Mouse (Mus musculus) stomach, embryonic 14.5 days (tissue): ENCODE results near the gene Fntb. TPM values are rescaled to one million over a fixed set of nuclear protein-coding genes. Genes with fewer than 3 reads are reported as not detected.

ENCODE experiments used
- ATAC-seq: fragments of 200-750 bp; cut with Nextera tagmentation; 2 replicates; pipeline ENCODE4 v1.8.0; 2017; ENCODE audit warnings: low read depth, moderate TSS enrichment; ENCODE audit not compliant: insufficient number of reproducible peaks, insufficient read depth, low FRiP score
- H3K27ac ChIP-seq: fragments of 300-500 bp; sonication (generic); 2 replicates; pipeline ENCODE4 v1.5.1; 2014; ENCODE audit warnings: mild to moderate bottlenecking, low read length, moderate library complexity, mixed read lengths
- H3K27me3 ChIP-seq: fragments of 300-500 bp; sonication (generic); 2 replicates; pipeline ENCODE4 v1.6.1; 2014; ENCODE audit warnings: low read length, control low read depth, mixed read lengths; ENCODE audit not compliant: control insufficient read depth, insufficient read depth
- H3K36me3 ChIP-seq: fragments of 300-500 bp; sonication (generic); 2 replicates; pipeline ENCODE4 v1.6.1; 2014; ENCODE audit warnings: mild to moderate bottlenecking, control low read depth, low read length, moderate library complexity, mixed read lengths; ENCODE audit not compliant: control insufficient read depth, insufficient read depth
- H3K4me1 ChIP-seq: fragments of 300-500 bp; sonication (generic); 2 replicates; pipeline ENCODE4 v1.6.1; 2014; ENCODE audit warnings: low read length, control low read depth, mixed read lengths; ENCODE audit not compliant: control insufficient read depth, insufficient read depth
- H3K4me2 ChIP-seq: fragments of 300-500 bp; sonication (generic); replicated peaks from 2 replicates; pipeline ENCODE4 v1.6.1; 2014; ENCODE audit warnings: low read depth, low read length, control low read depth
- H3K4me3 ChIP-seq: fragments of 300-500 bp; sonication (generic); 2 replicates; pipeline ENCODE4 v1.5.1; 2014; ENCODE audit warnings: low read depth, low read length, control low read depth
- H3K9ac ChIP-seq: fragments of 300-500 bp; sonication (generic); replicated peaks from 2 replicates; pipeline ENCODE4 v1.6.1; 2014; ENCODE audit warnings: low read depth, mild to moderate bottlenecking, control low read depth, low read length, moderate library complexity, mixed read lengths
- H3K9me3 ChIP-seq: fragments of 300-500 bp; sonication (generic); 2 replicates; pipeline ENCODE4 v1.6.1; 2016; ENCODE audit warnings: low read depth, low read length, control low read depth; ENCODE audit not compliant: control insufficient read depth
- WGBS: fragments of 180-500 bp; shearing (Covaris S2); extraction: QIAGEN DNeasy Blood & Tissue Kit; methylation state at CpG from one replicate; pipeline ENCODE4 v1.1.7; 2014; 5-methylcytosine and 5-hydroxymethylcytosine counted together
- polyA plus RNA-seq: library from polyadenylated mRNA; unstranded; fragments of >200 nt; fragmentation: Nextera tagmentation; extraction: Ambion mirVana; gene quantifications from 2 replicates; pipeline ENCODE4 v1.2.1, GENCODE M21; 2014

Gene Fntb
- polyA plus RNA-seq, 1 experiment from 2014 or later: 44.8 TPM

DNA sequence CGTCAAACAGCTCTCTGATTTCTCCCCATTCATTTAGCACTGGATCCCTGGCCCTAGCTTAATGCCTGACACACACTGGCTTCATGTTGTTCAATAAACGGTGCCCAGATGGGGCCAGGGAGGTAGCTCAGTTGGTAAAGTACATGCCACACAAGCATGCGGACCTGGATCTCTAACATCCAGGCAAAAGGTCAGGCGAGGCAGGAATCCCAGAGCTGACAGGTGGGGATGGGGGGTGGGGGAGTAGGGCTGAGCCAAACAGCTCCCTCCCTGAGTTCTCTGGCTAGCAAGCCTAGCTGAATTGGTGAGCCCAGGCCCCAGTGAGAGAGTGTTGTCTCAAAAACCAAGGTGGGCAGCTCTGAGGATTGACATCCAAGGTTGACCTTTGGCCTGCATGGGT, 51.8 kb downstream of the Fntb start:
- no peak for ATAC-seq
- no peaks in the 10 kb centered on the region for H3K27me3 ChIP-seq
- H3K4me1 ChIP-seq: peaks cover 18% of the 10 kb centered on the region
- no peaks in the 10 kb centered on the region for H3K36me3 ChIP-seq
- 44% methylated on average over 4 of the region's 4 CpGs for WGBS
- H3K9ac ChIP-seq: no peak overlapping the region
- H3K4me3 ChIP-seq: no peak overlapping the region
- no peak overlapping the region for H3K4me2 ChIP-seq
- H3K9me3 ChIP-seq: no peaks in the 10 kb centered on the region
- H3K27ac ChIP-seq: no peak overlapping the region

GRCm38 (mm10) chr12:76818120-76818519, 52.7 kb downstream of the Fntb start:
- no peaks in the 10 kb centered on the region for H3K9me3 ChIP-seq

GRCm38 (mm10) chr12:76818908-76819307, 53.5 kb downstream of the Fntb start:
- no peak overlapping the region for H3K4me2 ChIP-seq
- H3K4me1 ChIP-seq: peaks cover 20% of the 10 kb centered on the region
- H3K4me3 ChIP-seq: no peak overlapping the region
- no peaks in the 10 kb centered on the region for H3K9me3 ChIP-seq
- H3K27ac ChIP-seq: peak overlapping the region; percentile 66; the same call in 1 of the 2 replicates
- 86% methylated on average over 9 of the region's 9 CpGs for WGBS
- H3K36me3 ChIP-seq: no peaks in the 10 kb centered on the region
- no peak for ATAC-seq
- H3K9ac ChIP-seq: no peak overlapping the region
- H3K27me3 ChIP-seq: no peaks in the 10 kb centered on the region

More at GRCm38 (mm10) chr12:76818120-76818519, 52.7 kb downstream of the Fntb start:
- 52% methylated on average over 4 of the region's 4 CpGs for WGBS
- Histone ChIP-seq H3K4me3 (no peak overlapping the region), H3K9ac (no peak overlapping the region), H3K27ac (peak overlapping the region; percentile 66; the same call in 1 of the 2 replicates), H3K4me2 (no peak overlapping the region), H3K27me3 (no peaks in the 10 kb centered on the region), H3K4me1 (peaks cover 20% of the 10 kb centered on the region), H3K36me3 (no peaks in the 10 kb centered on the region)
- peak; percentile 83 for ATAC-seq

- no peak for ATAC-seq
- Histone ChIP-seq H3K27me3 (no peaks in the 10 kb centered on the region), H3K9me3 (no peaks in the 10 kb centered on the region), H3K4me2 (no peak overlapping the region), H3K4me3 (no peak overlapping the region), H3K4me1 (peaks cover 20% of the 10 kb centered on the region), H3K27ac (no peak overlapping the region), H3K36me3 (no peaks in the 10 kb centered on the region), H3K9ac (no peak overlapping the region)
- 57% methylated on average over 6 of the region's 6 CpGs for WGBS
These were observed 54.4 kb downstream of the Fntb start for GRCm38 (mm10) chr12:76819816-76820215.

DNA sequence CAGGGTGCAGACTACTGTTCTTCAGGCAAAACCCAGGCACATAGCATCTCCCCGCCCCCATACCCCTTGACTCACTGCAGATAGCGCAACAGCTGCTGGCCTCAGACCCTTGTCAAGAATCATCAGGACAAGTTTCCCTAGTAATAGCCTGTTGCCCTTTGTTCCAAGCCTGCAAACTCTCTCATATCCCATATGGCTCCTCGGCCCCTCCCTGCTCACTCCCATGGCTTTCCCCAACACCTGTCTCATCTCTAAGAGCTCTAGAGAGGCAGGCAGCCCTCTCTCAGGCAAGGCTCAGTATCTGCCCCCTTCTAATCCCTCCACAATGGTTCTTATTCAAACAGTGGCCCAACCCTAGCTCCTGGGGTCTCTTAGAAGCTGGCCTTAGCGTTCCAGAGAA, 55.2 kb downstream of the Fntb start:
- Histone ChIP-seq H3K9me3 (no peaks in the 10 kb centered on the region), H3K9ac (no peak overlapping the region), H3K4me1 (peaks cover 20% of the 10 kb centered on the region), H3K4me2 (peak overlapping the region; percentile 84), H3K4me3 (peak overlapping the region; percentile 66; the same call in 1 of the 2 replicates), H3K27ac (peak overlapping the region; percentile 66), H3K36me3 (no peaks in the 10 kb centered on the region), H3K27me3 (no peaks in the 10 kb centered on the region)
- WGBS: 35% methylated on average over 4 of the region's 4 CpGs
- 0 out of 2 replicates have a peak, but pooled peaks have one; percentile 10 for ATAC-seq

DNA sequence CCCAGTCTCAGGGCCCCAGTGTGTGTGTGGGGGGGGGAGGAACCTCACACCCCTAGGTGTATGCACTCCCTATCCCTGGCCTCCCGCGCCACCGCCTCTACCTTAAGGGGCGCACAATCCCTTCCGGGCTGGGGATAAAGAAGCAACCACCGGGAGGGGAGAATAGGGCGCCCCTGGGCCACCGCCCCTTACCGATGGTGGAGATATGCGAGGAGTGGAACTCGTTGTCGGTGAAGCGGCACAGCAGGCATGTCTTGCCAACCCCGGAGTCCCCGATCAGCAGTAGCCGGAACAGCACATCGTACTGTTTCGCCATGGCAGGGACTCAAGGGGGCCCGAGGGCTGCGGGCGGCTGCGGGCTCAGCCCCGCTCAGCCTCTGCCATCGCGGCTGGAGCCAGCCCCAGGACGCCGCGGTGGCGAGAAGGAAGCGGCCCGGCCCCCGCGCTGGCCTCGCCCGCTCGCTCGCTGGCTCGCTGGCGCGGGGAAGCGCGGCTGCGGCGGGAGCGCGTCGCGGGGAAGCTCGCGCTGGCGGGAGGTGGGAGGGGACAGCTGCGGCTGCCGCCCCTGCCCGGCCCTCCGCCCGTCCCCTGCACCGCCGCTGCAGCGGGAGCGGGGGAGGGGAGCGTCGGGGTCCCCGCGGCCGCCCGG, 56.7 kb downstream of the Fntb start:
- Histone ChIP-seq H3K27me3 (no peaks in the 10 kb centered on the region), H3K4me1 (peaks cover 20% of the 10 kb centered on the region), H3K36me3 (no peaks in the 10 kb centered on the region), H3K4me2 (peak overlapping the region; percentile 84), H3K9ac (peak overlapping the region; percentile 67), H3K4me3 (peak overlapping the region; percentile 66), H3K27ac (peak overlapping the region; percentile 33; the same call in 1 of the 2 replicates), H3K9me3 (no peaks in the 10 kb centered on the region)
- peak; percentile 26; the same call in 1 of the 2 replicates for ATAC-seq
- WGBS: under 1% methylated on average over 57 of the region's 66 CpGs

DNA sequence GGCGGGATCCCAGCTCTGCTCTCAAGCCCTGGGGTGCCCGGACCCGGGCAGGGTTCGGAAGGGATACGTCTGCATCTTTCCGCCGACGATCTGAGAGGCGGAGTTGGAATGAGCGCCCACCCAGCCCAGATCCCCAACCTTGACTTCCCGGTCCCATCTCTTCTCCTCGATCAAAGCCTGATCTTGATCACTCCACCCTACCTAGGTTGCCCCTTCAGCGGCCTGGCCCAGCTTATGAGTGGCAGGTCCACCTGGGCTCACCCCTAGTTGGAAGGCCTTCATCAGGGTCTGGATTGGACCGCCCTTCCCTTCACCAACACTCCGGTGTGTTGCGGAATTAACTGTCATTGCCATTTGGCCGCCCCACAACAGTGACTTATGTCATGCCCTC, 57.3 kb downstream of the Fntb start, which contains the start of gene Rab15:
Gene Rab15 (minus strand): TSS at position 258 of the 391 bp plus-strand sequence.
- peak within 1 kb of the TSS; percentile 67 for H3K9ac ChIP-seq
- peak within 1 kb of the TSS; percentile 33; the same call in 1 of the 2 replicates for H3K27ac ChIP-seq
- H3K4me1 ChIP-seq: peaks cover 20% of the 10 kb centered on the region
- H3K9me3 ChIP-seq: no peaks in the 10 kb centered on the region
- no peaks in the 10 kb centered on the region for H3K27me3 ChIP-seq
- H3K4me2 ChIP-seq: peak within 1 kb of the TSS; percentile 84
- no peaks in the 10 kb centered on the region for H3K36me3 ChIP-seq
- ATAC-seq: no peak
- peak within 1 kb of the TSS; percentile 66 for H3K4me3 ChIP-seq
- 3% methylated on average over 16 of the region's 17 CpGs for WGBS

- Histone ChIP-seq H3K27ac (no peak overlapping the region), H3K4me3 (no peak overlapping the region), H3K4me1 (peaks cover 14% of the 10 kb centered on the region), H3K9me3 (no peaks in the 10 kb centered on the region), H3K27me3 (no peaks in the 10 kb centered on the region), H3K9ac (no peak overlapping the region), H3K4me2 (no peak overlapping the region), H3K36me3 (no peaks in the 10 kb centered on the region)
- no peak for ATAC-seq
- WGBS: 84% methylated on average over 4 of the region's 4 CpGs
These were observed 59.9 kb downstream of the Fntb start for GRCm38 (mm10) chr12:76825283-76825682.
